Mouse (Mus musculus) G1E (cell line): ENCODE measurements around the gene Plcb1.

Source experiments
- CTCF ChIP-seq: IDR thresholded peaks from 2 replicates; pipeline ENCODE4 v1.5.1; 2012; ENCODE audit warnings: low read depth, low read length, inconsistent platforms, mixed read lengths
- GATA1 ChIP-seq: IDR thresholded peaks from 2 replicates; pipeline ENCODE4 v1.6.1; 2012; ENCODE audit warnings: borderline replicate concordance, low read length, inconsistent platforms, mixed read lengths

DNA sequence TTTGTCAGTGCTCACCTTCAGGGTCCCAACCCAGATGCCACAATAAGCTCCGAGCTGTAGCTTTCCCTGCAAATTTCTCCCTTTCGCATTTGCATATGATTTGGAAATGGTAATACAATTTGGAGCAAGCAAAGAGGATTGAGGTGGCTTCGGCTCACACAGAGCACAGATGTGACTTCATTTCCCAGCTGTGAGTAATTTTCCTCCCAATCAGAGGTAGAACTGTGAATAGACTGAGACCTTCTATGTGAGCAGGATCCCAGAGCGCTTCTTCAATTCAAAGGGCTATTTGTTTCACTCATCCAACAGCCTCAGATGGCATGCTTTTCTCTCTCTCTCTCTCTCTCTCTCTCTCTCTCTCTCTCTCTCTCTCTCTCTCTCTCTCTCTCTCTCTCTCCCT is 367.4 kb downstream of the Plcb1 start:
- TF ChIP-seq CTCF (no peak), GATA1 (no peak)
